Mouse (Mus musculus) olfactory bulb, adult 2 months (tissue): ENCODE data around the gene Pigh.

Experiments
- CTCF ChIP-seq: fragments of 200-500 bp; IDR thresholded peaks from 2 replicates; pipeline ENCODE4 v1.5.1; 2012; ENCODE audit warnings: low read depth, mild to moderate bottlenecking, low read length, moderate library complexity; ENCODE audit not compliant: insufficient read depth
- POLR2A ChIP-seq: fragments of 200-500 bp; IDR thresholded peaks from 2 replicates; pipeline ENCODE4 v1.6.1; 2012; ENCODE audit warnings: mild to moderate bottlenecking, low read depth, low read length, moderate library complexity; ENCODE audit not compliant: insufficient read depth

DNA sequence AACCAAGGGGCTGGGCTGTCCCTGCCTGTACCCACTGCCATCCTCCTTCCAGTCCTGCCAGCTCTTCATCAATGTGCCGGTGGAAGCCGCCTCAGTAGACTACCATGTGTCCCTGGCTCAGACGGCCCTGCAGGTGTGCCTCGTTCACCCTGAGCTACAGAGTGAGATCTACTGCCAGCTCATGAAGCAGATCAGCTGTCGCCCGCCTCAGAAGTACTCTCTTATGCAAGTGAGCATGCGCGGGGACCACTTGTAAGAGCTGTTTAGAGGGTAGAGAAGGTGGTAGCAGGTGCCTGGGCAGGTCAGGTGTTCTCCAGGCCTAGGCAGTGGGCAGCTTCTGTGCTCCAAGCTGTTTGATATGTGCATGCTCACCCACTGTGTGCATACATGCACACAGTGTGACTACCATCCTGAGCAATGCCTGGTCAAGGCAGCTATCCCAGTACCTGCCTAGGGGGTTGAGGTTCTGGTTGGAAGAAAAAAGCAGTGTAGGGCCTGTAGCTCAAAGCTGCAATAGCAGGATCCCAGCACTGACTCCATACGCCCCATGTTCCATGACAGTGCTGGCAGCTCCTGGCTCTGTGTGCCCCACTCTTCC lies 18.6 kb downstream of the Pigh start:
- no peak for TF ChIP-seq CTCF
- no peak for TF ChIP-seq POLR2A
